Mouse (Mus musculus): ENCODE data around the gene Arl5c. TPM values are rescaled to one million over a fixed set of nuclear protein-coding genes. Genes with fewer than 3 reads are reported as not detected.

The Arl5c gene
- polyA plus RNA-seq, 1 experiment from 2014 or later, result 14.7 TPM

GRCm38 (mm10) chr11:98027785-98028184 is 31.8 kb upstream of the Arl5c start:
- H3K4me2 ChIP-seq, result peak overlapping the region; percentile 92
- H3K27me3 ChIP-seq, result no peaks in the 10 kb centered on the region
- peak overlapping the region; percentile 100 for H3K9ac ChIP-seq
- H3K27ac ChIP-seq, result no peak overlapping the region
- peaks cover 34% of the 10 kb centered on the region for H3K36me3 ChIP-seq
- H3K4me3 ChIP-seq, result peak overlapping the region; percentile 99
- WGBS, result 15% methylated on average over 7 of the region's 7 CpGs
- ATAC-seq (ENCODE audit: insufficient number of reproducible peaks, insufficient read depth, low FRiP score, low TSS enrichment, low read depth), result no peak
- H3K4me1 ChIP-seq, result peaks cover 24% of the 10 kb centered on the region
- no peaks in the 10 kb centered on the region for H3K9me3 ChIP-seq

- H3K4me1 ChIP-seq, result peaks cover 24% of the 10 kb centered on the region
- peak overlapping the region; percentile 94 for H3K27ac ChIP-seq
- H3K9me3 ChIP-seq, result no peaks in the 10 kb centered on the region
- H3K36me3 ChIP-seq, result peaks cover 34% of the 10 kb centered on the region
- peak overlapping the region; percentile 92 for H3K4me2 ChIP-seq
- H3K27me3 ChIP-seq, result no peaks in the 10 kb centered on the region
- H3K4me3 ChIP-seq, result peak overlapping the region; percentile 99
- H3K9ac ChIP-seq, result peak overlapping the region; percentile 100
- no peak for ATAC-seq (ENCODE audit: insufficient number of reproducible peaks, insufficient read depth, low FRiP score, low TSS enrichment, low read depth)
- whole genome bisulfite sequencing, result under 1% methylated on average over 18 of the region's 18 CpGs
These were observed 31.3 kb upstream of the Arl5c start for GRCm38 (mm10) chr11:98027297-98027688.

- H3K27me3 ChIP-seq, result no peaks in the 10 kb centered on the region
- H3K36me3 ChIP-seq, result peaks cover 34% of the 10 kb centered on the region
- WGBS, result under 1% methylated on average over 69 of the region's 69 CpGs
- H3K4me1 ChIP-seq, result peaks cover 25% of the 10 kb centered on the region
- H3K9me3 ChIP-seq, result no peaks in the 10 kb centered on the region
- H3K9ac ChIP-seq, result peak within 1 kb of the TSS; percentile 100
- peak within 1 kb of the TSS; percentile 94 for H3K27ac ChIP-seq
- peak within 1 kb of the TSS; percentile 99 for H3K4me3 ChIP-seq
- peak; percentile 61; the same call in 1 of the 2 replicates for ATAC-seq (ENCODE audit: insufficient number of reproducible peaks, insufficient read depth, low FRiP score, low TSS enrichment, low read depth)
- peak within 1 kb of the TSS; percentile 92 for H3K4me2 ChIP-seq
These were observed 30.8 kb upstream of the Arl5c start, which contains the start of gene Rpl19 for GRCm38 (mm10) chr11:98026570-98027296. Gene Rpl19 (plus strand): TSS chr11:98026710.

- Histone ChIP-seq H3K27ac (peak overlapping the region; percentile 94), H3K4me3 (peak overlapping the region; percentile 99), H3K4me2 (peak overlapping the region; percentile 92), H3K9ac (peak overlapping the region; percentile 100), H3K9me3 (no peaks in the 10 kb centered on the region), H3K27me3 (no peaks in the 10 kb centered on the region), H3K36me3 (peaks cover 32% of the 10 kb centered on the region), H3K4me1 (peaks cover 30% of the 10 kb centered on the region)
- ATAC-seq (ENCODE audit: insufficient number of reproducible peaks, insufficient read depth, low FRiP score, low TSS enrichment, low read depth), result no peak
- WGBS, result 7% methylated on average over 15 of the region's 15 CpGs
These were observed 30.2 kb upstream of the Arl5c start for GRCm38 (mm10) chr11:98026248-98026569.

- no peak overlapping the region for H3K27ac ChIP-seq
- H3K9me3 ChIP-seq, result no peaks in the 10 kb centered on the region
- ATAC-seq (ENCODE audit: insufficient number of reproducible peaks, insufficient read depth, low FRiP score, low TSS enrichment, low read depth), result no peak
- H3K4me3 ChIP-seq, result no peak overlapping the region
- H3K27me3 ChIP-seq, result no peaks in the 10 kb centered on the region
- H3K4me2 ChIP-seq, result no peak overlapping the region
- H3K36me3 ChIP-seq, result peaks cover 16% of the 10 kb centered on the region
- H3K4me1 ChIP-seq, result peaks cover 47% of the 10 kb centered on the region
- 0 out of 2 replicates have a peak overlapping the region, but pooled peaks have one; percentile 7 for H3K9ac ChIP-seq
- 84% methylated on average over 3 of the region's 3 CpGs for WGBS
These were observed 28.5 kb upstream of the Arl5c start for GRCm38 (mm10) chr11:98024516-98024915.

- H3K36me3 ChIP-seq, result peaks cover 12% of the 10 kb centered on the region
- no peaks in the 10 kb centered on the region for H3K9me3 ChIP-seq
- H3K4me3 ChIP-seq, result peak within 1 kb of the TSS; percentile 91
- no peaks in the 10 kb centered on the region for H3K27me3 ChIP-seq
- H3K27ac ChIP-seq, result peak within 1 kb of the TSS; percentile 92
- peak within 1 kb of the TSS; percentile 92 for H3K9ac ChIP-seq
- peak within 1 kb of the TSS; percentile 63 for H3K4me2 ChIP-seq
- 1% methylated on average over 52 of the region's 52 CpGs for WGBS
- peak; percentile 26 for ATAC-seq (ENCODE audit: insufficient number of reproducible peaks, insufficient read depth, low FRiP score, low TSS enrichment, low read depth)
- H3K4me1 ChIP-seq, result peaks cover 51% of the 10 kb centered on the region
These were observed 26.8 kb upstream of the Arl5c start, which contains the start of gene Cacnb1 for GRCm38 (mm10) chr11:98022555-98023371. Gene Cacnb1 (minus strand): TSS chr11:98023034.

GRCm38 (mm10) chr11:98022253-98022554 is 26.2 kb upstream of the Arl5c start:
- peak overlapping the region; percentile 92 for H3K9ac ChIP-seq
- no peaks in the 10 kb centered on the region for H3K27me3 ChIP-seq
- H3K27ac ChIP-seq, result peak overlapping the region; percentile 92
- peak; percentile 11; the same call in 1 of the 2 replicates for ATAC-seq (ENCODE audit: insufficient number of reproducible peaks, insufficient read depth, low FRiP score, low TSS enrichment, low read depth)
- H3K4me1 ChIP-seq, result peaks cover 48% of the 10 kb centered on the region
- H3K4me2 ChIP-seq, result peak overlapping the region; percentile 63
- peaks cover 17% of the 10 kb centered on the region for H3K36me3 ChIP-seq
- 0% methylated on average over 23 of the region's 23 CpGs for WGBS
- peak overlapping the region; percentile 91 for H3K4me3 ChIP-seq
- no peaks in the 10 kb centered on the region for H3K9me3 ChIP-seq

- peak overlapping the region; percentile 92 for H3K9ac ChIP-seq
- WGBS, result 3% methylated on average over 34 of the region's 34 CpGs
These were observed 25.7 kb upstream of the Arl5c start for GRCm38 (mm10) chr11:98021565-98022252.

GRCm38 (mm10) chr11:98021118-98021517 is 25.1 kb upstream of the Arl5c start:
- H3K4me1 ChIP-seq, result peaks cover 48% of the 10 kb centered on the region
- H3K27ac ChIP-seq, result peak overlapping the region; percentile 92
- H3K9me3 ChIP-seq, result no peaks in the 10 kb centered on the region
- peak overlapping the region; percentile 63 for H3K4me2 ChIP-seq
- 57% methylated on average over 2 of the region's 2 CpGs for WGBS
- H3K4me3 ChIP-seq, result peak overlapping the region; percentile 91
- no peaks in the 10 kb centered on the region for H3K27me3 ChIP-seq
- no peak for ATAC-seq (ENCODE audit: insufficient number of reproducible peaks, insufficient read depth, low FRiP score, low TSS enrichment, low read depth)
- peak overlapping the region; percentile 92 for H3K9ac ChIP-seq
- H3K36me3 ChIP-seq, result peaks cover 28% of the 10 kb centered on the region

More at GRCm38 (mm10) chr11:98021565-98022252, 25.7 kb upstream of the Arl5c start:
- Histone ChIP-seq H3K4me2 (peak overlapping the region; percentile 63), H3K36me3 (peaks cover 22% of the 10 kb centered on the region), H3K9me3 (no peaks in the 10 kb centered on the region), H3K27me3 (no peaks in the 10 kb centered on the region), H3K27ac (peak overlapping the region; percentile 92), H3K4me1 (peaks cover 48% of the 10 kb centered on the region), H3K4me3 (peak overlapping the region; percentile 91)
- peak; percentile 38 for ATAC-seq (ENCODE audit: insufficient number of reproducible peaks, insufficient read depth, low FRiP score, low TSS enrichment, low read depth)

- Histone ChIP-seq H3K36me3 (peaks cover 32% of the 10 kb centered on the region), H3K27me3 (no peaks in the 10 kb centered on the region), H3K4me2 (peak overlapping the region; percentile 63), H3K9me3 (no peaks in the 10 kb centered on the region), H3K27ac (peak overlapping the region; percentile 92), H3K4me1 (peaks cover 44% of the 10 kb centered on the region), H3K9ac (peak overlapping the region; percentile 32; the same call in 1 of the 2 replicates), H3K4me3 (peak overlapping the region; percentile 91)
- 52% methylated on average over 1 of the region's 1 CpGs for WGBS
- no peak for ATAC-seq (ENCODE audit: insufficient number of reproducible peaks, insufficient read depth, low FRiP score, low TSS enrichment, low read depth)
These were observed 24.7 kb upstream of the Arl5c start for GRCm38 (mm10) chr11:98020710-98021109.
